Mouse (Mus musculus): ENCODE data around the gene Shh.

DNA sequence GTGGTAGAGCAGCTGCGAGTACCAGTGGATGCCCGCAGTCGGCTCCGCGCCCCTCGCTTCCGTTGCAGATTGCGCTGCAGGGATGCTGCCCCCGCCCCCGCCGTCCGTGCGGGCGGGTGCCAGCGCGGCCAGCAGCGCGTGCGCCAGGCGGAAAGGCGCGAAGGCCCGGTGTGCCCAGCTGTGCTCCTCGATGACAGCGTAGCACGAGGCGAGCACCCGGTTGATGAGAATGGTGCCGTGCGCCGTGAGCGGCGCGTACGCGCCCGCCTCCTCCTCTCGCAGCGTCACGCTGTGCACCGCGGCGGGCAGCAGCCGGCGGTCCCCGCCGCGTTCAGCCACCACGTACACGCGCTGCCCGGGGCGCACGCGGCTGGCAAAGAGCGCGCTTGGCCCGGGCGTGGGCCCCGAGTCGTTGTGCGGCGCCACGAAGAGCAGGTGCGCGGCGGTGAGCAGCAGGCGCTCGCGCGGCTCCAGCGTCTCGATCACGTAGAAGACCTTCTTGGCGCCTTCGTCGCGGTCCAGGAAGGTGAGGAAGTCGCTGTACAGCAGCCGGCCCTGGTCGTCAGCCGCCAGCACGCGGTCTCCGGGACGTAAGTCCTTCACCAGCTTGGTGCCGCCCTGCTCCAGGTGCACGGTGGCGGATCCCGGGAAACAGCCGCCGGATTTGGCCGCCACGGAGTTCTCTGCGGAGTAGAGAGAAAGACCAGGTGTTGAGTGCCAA lies 9.0 kb downstream of the Shh start:
- TF ChIP-seq POLR2A (IDR thresholded peaks at IDR 0.05; ENCODE audit: low read depth, low read length): no peak
- TF ChIP-seq NELFE (IDR thresholded peaks at IDR 0.05; ENCODE audit: low read depth, low read length): no peak
- no peak for TF ChIP-seq EP300 (IDR thresholded peaks at IDR 0.05; ENCODE audit: low read length)
- no peak for TF ChIP-seq JUND (conservative IDR thresholded peaks at IDR 0.05; ENCODE audit: low read depth, low read length)
- TF ChIP-seq TBP (conservative IDR thresholded peaks at IDR 0.05; ENCODE audit: low read depth, low read length): no peak
- TF ChIP-seq TCF12 (IDR thresholded peaks at IDR 0.05; ENCODE audit: low read depth, low read length): no peak
- no peak for TF ChIP-seq CTCF (conservative IDR thresholded peaks at IDR 0.05 in 1 of 2, IDR thresholded peaks at IDR 0.05 in 1 of 2; ENCODE audit: low read depth in 2 of 2, low read length in 2 of 2)

Measured in CH12.LX (cell line).